Mouse (Mus musculus) intestine, embryonic 15.5 days (tissue): ENCODE measurements around the gene S100a2. TPM values are rescaled to one million over a fixed set of nuclear protein-coding genes. Genes with fewer than 3 reads are reported as not detected.

Experiments
- ATAC-seq: fragments of 200-750 bp; cut with Nextera tagmentation; 2 replicates; pipeline ENCODE4 v1.8.0; 2017; ENCODE audit warnings: moderate TSS enrichment, moderate library complexity
- H3K27ac ChIP-seq: fragments of 300-500 bp; sonication (generic); 2 replicates; pipeline ENCODE4 v1.5.1; 2015; ENCODE audit warnings: mild to moderate bottlenecking, inconsistent platforms
- H3K27me3 ChIP-seq: fragments of 300-500 bp; sonication (generic); replicated peaks from 2 replicates; pipeline ENCODE4 v1.6.1; 2015; ENCODE audit warnings: inconsistent platforms
- H3K36me3 ChIP-seq: fragments of 300-500 bp; sonication (generic); 2 replicates; pipeline ENCODE4 v1.6.1; 2015; ENCODE audit warnings: inconsistent platforms
- H3K4me1 ChIP-seq: fragments of 300-500 bp; sonication (generic); replicated peaks from 2 replicates; pipeline ENCODE4 v1.6.1; 2015; ENCODE audit warnings: inconsistent platforms
- H3K4me2 ChIP-seq: fragments of 300-500 bp; sonication (generic); replicated peaks from 2 replicates; pipeline ENCODE4 v1.6.1; 2015; ENCODE audit warnings: mild to moderate bottlenecking, inconsistent platforms
- H3K4me3 ChIP-seq: fragments of 300-500 bp; sonication (generic); replicated peaks from 2 replicates; pipeline ENCODE4 v1.5.1; 2015; ENCODE audit warnings: inconsistent platforms
- H3K9ac ChIP-seq: fragments of 300-500 bp; sonication (generic); 2 replicates; pipeline ENCODE4 v1.6.1; 2015; ENCODE audit warnings: inconsistent platforms
- H3K9me3 ChIP-seq: fragments of 300-500 bp; sonication (generic); 2 replicates; pipeline ENCODE4 v1.6.1; 2016; ENCODE audit warnings: inconsistent platforms
- WGBS: fragments of 180-500 bp; shearing (Covaris S2); methylation state at CpG from one replicate; pipeline ENCODE4 v1.1.7; 2015; 5-methylcytosine and 5-hydroxymethylcytosine counted together
- polyA plus RNA-seq: library from polyadenylated mRNA; unstranded; fragments of >200 nt; fragmentation: Nextera tagmentation; extraction: Ambion mirVana; gene quantifications from 2 replicates; pipeline ENCODE4 v1.2.1, GENCODE M21; 2015

Gene S100a2
- polyA plus RNA-seq, 1 experiment from 2014 or later, result not detected

- ATAC-seq, result no peak
- Histone ChIP-seq H3K4me3 (no peak overlapping the region), H3K36me3 (no peaks in the 10 kb centered on the region), H3K27ac (no peak overlapping the region), H3K9me3 (no peaks in the 10 kb centered on the region), H3K4me1 (peaks cover 8% of the 10 kb centered on the region), H3K4me2 (no peak overlapping the region), H3K27me3 (no peaks in the 10 kb centered on the region), H3K9ac (no peak overlapping the region)
- WGBS, result 77% methylated on average over 3 of the region's 3 CpGs
These were observed 9.4 kb downstream of the S100a2 start for GRCm38 (mm10) chr3:90599401-90599800.

- Histone ChIP-seq H3K9me3 (no peaks in the 10 kb centered on the region), H3K27ac (no peak overlapping the region), H3K9ac (no peak overlapping the region), H3K4me3 (no peak overlapping the region), H3K27me3 (no peaks in the 10 kb centered on the region), H3K4me2 (no peak overlapping the region), H3K4me1 (peaks cover 14% of the 10 kb centered on the region), H3K36me3 (no peaks in the 10 kb centered on the region)
- ATAC-seq, result no peak
- WGBS, result 81% methylated on average over 6 of the region's 6 CpGs
These were observed 10.0 kb downstream of the S100a2 start for GRCm38 (mm10) chr3:90600036-90600435.

- WGBS, result 77% methylated on average over 8 of the region's 8 CpGs
- H3K4me2 ChIP-seq, result no peak overlapping the region
These were observed 10.6 kb downstream of the S100a2 start for GRCm38 (mm10) chr3:90600458-90601195.

GRCm38 (mm10) chr3:90601486-90602110 is 11.6 kb downstream of the S100a2 start, which contains the start of gene Gm42674:
TSS of gene Gm42674 (plus strand) at chr3:90601904.
- peaks cover 18% of the 10 kb centered on the region for H3K4me1 ChIP-seq
- H3K9me3 ChIP-seq, result no peaks in the 10 kb centered on the region
- H3K4me3 ChIP-seq, result no peak within 1 kb of the TSS
- H3K4me2 ChIP-seq, result no peak within 1 kb of the TSS
- H3K27me3 ChIP-seq, result no peaks in the 10 kb centered on the region
- H3K9ac ChIP-seq, result no peak within 1 kb of the TSS
- H3K36me3 ChIP-seq, result no peaks in the 10 kb centered on the region
- no peak within 1 kb of the TSS for H3K27ac ChIP-seq
- WGBS, result 79% methylated on average over 11 of the region's 11 CpGs
- no peak for ATAC-seq

More at GRCm38 (mm10) chr3:90600458-90601195, 10.6 kb downstream of the S100a2 start:
- peaks cover 15% of the 10 kb centered on the region for H3K4me1 ChIP-seq
- no peak for ATAC-seq
- H3K27ac ChIP-seq, result no peak overlapping the region
- H3K9me3 ChIP-seq, result no peaks in the 10 kb centered on the region
- no peak overlapping the region for H3K9ac ChIP-seq
- no peaks in the 10 kb centered on the region for H3K27me3 ChIP-seq
- no peaks in the 10 kb centered on the region for H3K36me3 ChIP-seq
- no peak overlapping the region for H3K4me3 ChIP-seq

- Histone ChIP-seq H3K4me2 (no peak within 1 kb of the TSS), H3K27me3 (no peaks in the 10 kb centered on the region), H3K9ac (no peak within 1 kb of the TSS), H3K36me3 (no peaks in the 10 kb centered on the region), H3K27ac (peak within 1 kb of the TSS; percentile 62), H3K4me3 (no peak within 1 kb of the TSS), H3K9me3 (no peaks in the 10 kb centered on the region), H3K4me1 (peaks cover 18% of the 10 kb centered on the region)
- ATAC-seq, result peak; percentile 29
- WGBS, result 47% methylated on average over 3 of the region's 3 CpGs
These were observed 13.6 kb downstream of the S100a2 start, which contains the start of gene S100a4 for GRCm38 (mm10) chr3:90603623-90604022. TSS of gene S100a4 (plus strand) at chr3:90603771.

GRCm38 (mm10) chr3:90604416-90604815 is 14.4 kb downstream of the S100a2 start:
- ATAC-seq, result peak; percentile 65
- 12% methylated on average over 4 of the region's 4 CpGs for WGBS
- H3K36me3 ChIP-seq, result no peaks in the 10 kb centered on the region
- H3K4me1 ChIP-seq, result peaks cover 18% of the 10 kb centered on the region
- H3K4me2 ChIP-seq, result no peak overlapping the region
- no peaks in the 10 kb centered on the region for H3K9me3 ChIP-seq
- H3K27ac ChIP-seq, result peak overlapping the region; percentile 62
- no peak overlapping the region for H3K9ac ChIP-seq
- no peak overlapping the region for H3K4me3 ChIP-seq
- no peaks in the 10 kb centered on the region for H3K27me3 ChIP-seq

- Histone ChIP-seq H3K27me3 (no peaks in the 10 kb centered on the region), H3K9me3 (no peaks in the 10 kb centered on the region), H3K4me3 (no peak overlapping the region), H3K27ac (peak overlapping the region; percentile 45; the same call in 1 of the 2 replicates), H3K9ac (no peak overlapping the region), H3K4me1 (peaks cover 18% of the 10 kb centered on the region), H3K36me3 (no peaks in the 10 kb centered on the region), H3K4me2 (no peak overlapping the region)
- ATAC-seq, result no peak
- 76% methylated on average over 3 of the region's 3 CpGs for WGBS
These were observed 15.0 kb downstream of the S100a2 start for GRCm38 (mm10) chr3:90605049-90605448.

GRCm38 (mm10) chr3:90605736-90606135 is 15.7 kb downstream of the S100a2 start:
- Histone ChIP-seq H3K9me3 (no peaks in the 10 kb centered on the region), H3K36me3 (no peaks in the 10 kb centered on the region), H3K27me3 (no peaks in the 10 kb centered on the region), H3K27ac (peak overlapping the region; percentile 45; the same call in 1 of the 2 replicates), H3K9ac (no peak overlapping the region), H3K4me1 (peaks cover 18% of the 10 kb centered on the region), H3K4me2 (no peak overlapping the region), H3K4me3 (no peak overlapping the region)
- ATAC-seq, result no peak
- 83% methylated on average over 2 of the region's 2 CpGs for WGBS

GRCm38 (mm10) chr3:90606185-90606584 is 16.1 kb downstream of the S100a2 start:
- Histone ChIP-seq H3K27me3 (no peaks in the 10 kb centered on the region), H3K4me2 (no peak overlapping the region), H3K4me1 (peaks cover 18% of the 10 kb centered on the region), H3K9ac (no peak overlapping the region), H3K36me3 (no peaks in the 10 kb centered on the region), H3K9me3 (no peaks in the 10 kb centered on the region), H3K4me3 (no peak overlapping the region), H3K27ac (peak overlapping the region; percentile 45; the same call in 1 of the 2 replicates)
- no peak for ATAC-seq
- WGBS, result 56% methylated on average over 6 of the region's 6 CpGs

- Histone ChIP-seq H3K4me3 (no peak overlapping the region), H3K4me1 (peaks cover 18% of the 10 kb centered on the region), H3K27me3 (no peaks in the 10 kb centered on the region), H3K4me2 (no peak overlapping the region), H3K9ac (no peak overlapping the region), H3K27ac (no peak overlapping the region), H3K36me3 (no peaks in the 10 kb centered on the region), H3K9me3 (no peaks in the 10 kb centered on the region)
- 84% methylated on average over 3 of the region's 3 CpGs for WGBS
- ATAC-seq, result no peak
These were observed 17.3 kb downstream of the S100a2 start for GRCm38 (mm10) chr3:90607361-90607760.

GRCm38 (mm10) chr3:90608223-90608622 is 18.2 kb downstream of the S100a2 start, which contains the start of gene S100a5:
TSS of gene S100a5 (plus strand) at chr3:90608523.
- Histone ChIP-seq H3K4me1 (peaks cover 24% of the 10 kb centered on the region), H3K9ac (no peak within 1 kb of the TSS), H3K36me3 (no peaks in the 10 kb centered on the region), H3K4me3 (no peak within 1 kb of the TSS), H3K9me3 (no peaks in the 10 kb centered on the region), H3K27ac (no peak within 1 kb of the TSS), H3K27me3 (no peaks in the 10 kb centered on the region), H3K4me2 (no peak within 1 kb of the TSS; the same call in 1 of the 2 replicates)
- 55% methylated on average over 3 of the region's 3 CpGs for WGBS
- no peak for ATAC-seq

- H3K9me3 ChIP-seq, result no peaks in the 10 kb centered on the region
- H3K27me3 ChIP-seq, result no peaks in the 10 kb centered on the region
- H3K4me3 ChIP-seq, result no peak overlapping the region
- H3K4me1 ChIP-seq, result peaks cover 22% of the 10 kb centered on the region
- no peak overlapping the region for H3K27ac ChIP-seq
- peak; percentile 52 for ATAC-seq
- H3K4me2 ChIP-seq, result no peak overlapping the region; the same call in 1 of the 2 replicates
- no peak overlapping the region for H3K9ac ChIP-seq
- H3K36me3 ChIP-seq, result no peaks in the 10 kb centered on the region
These were observed 19.1 kb downstream of the S100a2 start for GRCm38 (mm10) chr3:90609102-90609501.
